Mouse (Mus musculus): Measurements from ENCODE around the gene Themis2.

DNA sequence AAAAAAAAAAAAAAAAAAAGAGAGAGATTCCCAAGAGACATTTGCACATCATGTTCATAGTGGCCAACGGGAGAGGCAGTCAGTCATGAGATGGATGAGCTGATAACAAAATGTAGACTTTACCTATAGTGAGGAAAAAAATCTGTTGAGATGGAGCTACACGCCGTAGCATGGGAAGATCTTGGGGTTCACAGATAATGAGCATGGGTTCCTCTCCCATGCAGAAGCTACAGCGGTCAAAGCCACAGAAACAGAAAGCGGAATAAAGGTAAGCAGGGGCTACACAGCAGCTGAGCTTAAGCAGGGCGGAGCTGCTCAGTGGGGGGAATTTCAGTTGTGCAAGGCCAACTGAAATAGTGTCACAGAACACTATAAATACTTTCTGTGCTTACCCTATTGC, 8.1 kb upstream of the Themis2 start:
- TF ChIP-seq POLR2A (IDR thresholded peaks at IDR 0.05; ENCODE audit: control insufficient read depth, extremely low read depth, insufficient read depth, low read length, poor library complexity) (no peak), CTCF (IDR thresholded peaks at IDR 0.05; ENCODE audit: borderline replicate concordance, control insufficient read depth, extremely low read depth, insufficient read depth, low read length, poor library complexity) (no peak)
